Mouse (Mus musculus): ENCODE measurements around the gene Crb2. TPM values are rescaled to one million over a fixed set of nuclear protein-coding genes. Genes with fewer than 3 reads are reported as not detected.

Crb2 gene
- total and polyA plus RNA-seq, 3 experiments = 0.07 to 0.13 TPM; not detected in 1

- Histone ChIP-seq H3K4me1 (ENCODE audit: control insufficient read depth in 1 of 2, insufficient read depth in 2 of 2) (peaks cover 0 to 30% of the 10 kb centered on the region in 2 experiments; a peak in 2 of 4 replicates), H3K36me3 (replicated peaks in 1 of 2; ENCODE audit: control insufficient read depth in 1 of 2, insufficient read depth in 1 of 2, low read length in 1 of 2) (peaks cover 0 to 22% of the 10 kb centered on the region in 2 experiments), H3K79me2 (replicated peaks; ENCODE audit: control insufficient read depth, extremely low read depth, insufficient read depth, poor library complexity, severe bottlenecking) (no peaks in the 10 kb centered on the region), H3K9me3 (replicated peaks; ENCODE audit: low read length) (no peaks in the 10 kb centered on the region), H3K9ac (ENCODE audit: insufficient read depth, low read depth) (no peak overlapping the region), H3K27ac (ENCODE audit: insufficient read depth, low read depth) (no peak overlapping the region), H3K27me3 (replicated peaks) (no peaks in the 10 kb centered on the region), H3K4me2 (ENCODE audit: insufficient read depth, low read depth, poor library complexity, severe bottlenecking) (no peak overlapping the region), H3K4me3 (replicated peaks in 1 of 3; ENCODE audit: low read depth in 2 of 3, low read length in 2 of 3, poor library complexity in 1 of 3) (no peak overlapping the region)
- no peak for TF ChIP-seq BHLHE40 (IDR thresholded peaks at IDR 0.05; ENCODE audit: low read depth, low read length)
- TF ChIP-seq CHD2 (IDR thresholded peaks at IDR 0.05; ENCODE audit: low read length) = no peak
- no peak for TF ChIP-seq MAZ (IDR thresholded peaks at IDR 0.05; ENCODE audit: low read depth, low read length)
- TF ChIP-seq E2F4 (IDR thresholded peaks at IDR 0.05; ENCODE audit: insufficient replicate concordance, low read depth, low read length) = no peak
- no peak for TF ChIP-seq RCOR1 (conservative IDR thresholded peaks at IDR 0.05; ENCODE audit: low read depth, low read length)
- TF ChIP-seq CTCF (conservative IDR thresholded peaks at IDR 0.05 in 1 of 2, IDR thresholded peaks at IDR 0.05 in 1 of 2; ENCODE audit: low read depth in 2 of 2, low read length in 2 of 2) = no peak
- TF ChIP-seq RAD21 (IDR thresholded peaks at IDR 0.05; ENCODE audit: low read depth, low read length) = no peak
- no peak for TF ChIP-seq ZKSCAN1 (IDR thresholded peaks at IDR 0.05; ENCODE audit: borderline replicate concordance, low read depth, low read length)
- TF ChIP-seq ELF1 (IDR thresholded peaks at IDR 0.05; ENCODE audit: low read depth, low read length) = no peak
- TF ChIP-seq POLR2AphosphoS2 (IDR thresholded peaks at IDR 0.05; ENCODE audit: low read depth, low read length) = no peak
- no peak for TF ChIP-seq JUN (IDR thresholded peaks at IDR 0.05; ENCODE audit: insufficient read depth, low read depth, low read length)
- TF ChIP-seq JUND (conservative IDR thresholded peaks at IDR 0.05; ENCODE audit: low read depth, low read length) = no peak
- no peak for TF ChIP-seq IRF4 (IDR thresholded peaks at IDR 0.05; ENCODE audit: low read depth, low read length)
- dilution Hi-C loops (cut with MboI; ENCODE audit: extremely low pct_ligation_motif_present, extremely low pct_unique_long_range_greater_than_20kb, low sequenced_read_pairs) = no loop called here
- no peak for DNase-seq (ENCODE audit: extremely low read depth)
- in situ Hi-C loops (cut with MboI; ENCODE audit: low pct_ligation_motif_present, low pct_unique_long_range_greater_than_20kb, low sequenced_read_pairs) = no loop called here
Observed at GRCm38 (mm10) chr2:37839922-37840321, 63.9 kb downstream of the Crb2 start.

- Histone ChIP-seq H3K9ac (ENCODE audit: insufficient read depth, low read depth) (no peak overlapping the region), H3K27me3 (replicated peaks) (no peaks in the 10 kb centered on the region), H3K9me3 (replicated peaks; ENCODE audit: low read length) (no peaks in the 10 kb centered on the region), H3K4me3 (replicated peaks in 1 of 3; ENCODE audit: low read depth in 2 of 3, low read length in 2 of 3, poor library complexity in 1 of 3) (no peak overlapping the region), H3K4me1 (ENCODE audit: control insufficient read depth in 1 of 2, insufficient read depth in 2 of 2) (peaks cover 0 to 30% of the 10 kb centered on the region in 2 experiments; a peak in 2 of 4 replicates), H3K4me2 (ENCODE audit: insufficient read depth, low read depth, poor library complexity, severe bottlenecking) (no peak overlapping the region), H3K27ac (ENCODE audit: insufficient read depth, low read depth) (no peak overlapping the region), H3K79me2 (replicated peaks; ENCODE audit: control insufficient read depth, extremely low read depth, insufficient read depth, poor library complexity, severe bottlenecking) (no peaks in the 10 kb centered on the region), H3K36me3 (replicated peaks in 1 of 2; ENCODE audit: control insufficient read depth in 1 of 2, insufficient read depth in 1 of 2, low read length in 1 of 2) (peaks cover 0 to 27% of the 10 kb centered on the region in 2 experiments)
- TF ChIP-seq NRF1 (IDR thresholded peaks at IDR 0.05; ENCODE audit: low read depth, low read length) = no peak
- TF ChIP-seq JUN (IDR thresholded peaks at IDR 0.05; ENCODE audit: insufficient read depth, low read depth, low read length) = no peak
- no peak for TF ChIP-seq BHLHE40 (IDR thresholded peaks at IDR 0.05; ENCODE audit: low read depth, low read length)
- no peak for DNase-seq (ENCODE audit: extremely low read depth)
- dilution Hi-C loops (cut with MboI; ENCODE audit: extremely low pct_ligation_motif_present, extremely low pct_unique_long_range_greater_than_20kb, low sequenced_read_pairs) (no loop called here), in situ Hi-C loops (cut with MboI; ENCODE audit: low pct_ligation_motif_present, low pct_unique_long_range_greater_than_20kb, low sequenced_read_pairs) (no loop called here)
Observed at GRCm38 (mm10) chr2:37842151-37842569, 66.1 kb downstream of the Crb2 start.

Data from CH12.LX (cell line).